Mouse (Mus musculus) c-Kit-positive CD71-positive TER-119-positive erythroid progenitor cells, embryonic 14.5 days (primary cell): ENCODE measurements around the gene Grin2b.
"Not testable (repeated sequence)": the region's sequence is repeated elsewhere in the genome, so short reads cannot be mapped to it uniquely, and the experiment has no call there.

ENCODE experiments used
- DNase-seq: peaks from one replicate; pipeline ENCODE4 v3.0.0-alpha.2; 2013; ENCODE audit warnings: low spot score

Gene Grin2b

DNA sequence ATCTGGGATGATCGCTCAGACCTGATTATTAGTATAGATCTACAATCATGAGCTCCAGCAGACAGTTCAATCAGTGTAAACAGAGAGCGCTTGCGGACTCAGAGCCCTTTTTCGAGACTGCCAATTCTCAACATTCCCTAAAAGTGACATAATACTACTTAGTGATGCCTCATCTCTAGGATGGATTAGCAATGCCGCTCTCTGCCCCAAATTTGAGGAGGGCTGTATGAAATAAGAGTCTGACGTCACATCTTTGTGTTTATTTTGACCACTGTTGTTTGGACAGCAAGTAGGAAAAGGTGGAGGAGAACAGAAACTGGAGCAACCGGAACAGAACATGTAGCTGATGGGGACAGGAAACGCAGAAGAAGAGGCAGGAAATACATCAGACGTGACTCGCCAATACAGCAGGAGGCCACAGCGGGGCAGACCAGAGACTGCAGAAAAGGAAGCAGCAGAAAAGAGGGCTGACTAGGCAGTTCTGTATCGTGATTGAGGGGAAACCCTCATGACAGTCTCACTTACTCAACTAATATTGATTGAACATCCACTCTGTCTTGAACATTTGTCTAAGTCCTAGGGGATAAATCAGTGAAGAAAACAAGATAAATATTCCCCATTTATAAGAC is 472.5 kb downstream of the Grin2b start:
- DNase-seq = no peak

DNA sequence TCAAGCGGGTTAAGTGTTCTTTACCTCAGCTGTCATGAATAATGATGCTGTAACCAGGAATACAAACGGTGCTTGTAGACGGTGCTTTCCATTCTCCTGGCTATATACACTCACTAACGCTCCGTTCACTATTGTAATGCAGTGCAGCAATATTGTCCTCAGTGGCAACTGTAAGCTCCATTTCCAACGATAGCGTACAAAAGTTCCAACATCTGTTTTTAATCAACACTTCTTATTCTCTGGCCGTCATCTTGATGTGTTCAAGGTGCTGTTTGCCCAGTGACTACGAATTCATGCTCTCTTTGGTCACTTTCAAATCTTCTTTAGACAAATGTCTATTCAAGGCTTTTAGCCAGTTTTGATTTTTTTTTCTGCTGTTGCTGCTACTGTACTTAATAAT is 480.8 kb downstream of the Grin2b start:
- DNase-seq = no peak

DNA sequence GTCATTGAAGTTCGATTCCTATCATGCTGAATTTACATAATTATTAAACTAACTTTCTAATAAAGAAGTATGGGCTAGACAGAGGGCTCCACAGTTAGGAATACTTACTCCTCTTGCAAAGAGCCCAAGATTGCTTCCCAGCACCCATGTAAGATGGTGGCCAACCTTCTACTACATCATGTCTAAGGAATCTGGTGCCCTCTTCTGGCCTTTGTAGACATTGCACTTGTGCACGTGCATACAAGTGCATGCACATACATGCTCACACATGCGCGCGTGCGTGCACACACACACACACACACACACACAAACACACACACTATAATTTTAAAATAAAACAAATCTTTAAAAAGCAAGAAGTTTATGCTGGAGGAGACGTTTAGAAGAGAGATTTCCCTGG is 481.8 kb downstream of the Grin2b start:
- peak; percentile 0 for DNase-seq

DNA sequence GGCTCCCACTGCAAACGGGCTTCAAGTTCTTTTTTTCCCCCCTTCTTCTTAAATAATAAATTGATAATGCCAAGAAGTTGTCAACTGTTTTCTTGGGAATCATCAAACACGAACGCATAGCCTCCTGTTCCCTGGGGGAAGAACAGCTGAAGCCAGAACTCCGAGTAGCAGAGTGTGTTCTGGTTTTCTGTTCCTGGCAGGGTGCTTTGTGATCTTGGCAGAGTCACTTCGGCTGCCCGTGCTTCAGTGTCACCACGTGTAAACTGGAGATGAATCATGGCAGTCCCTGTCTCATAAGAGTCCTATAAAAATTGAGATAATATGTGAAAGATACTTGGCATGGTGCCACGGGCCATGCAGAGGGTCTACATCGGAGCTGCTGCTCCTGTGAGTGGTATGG is 485.4 kb downstream of the Grin2b start:
- no peak for DNase-seq

DNA sequence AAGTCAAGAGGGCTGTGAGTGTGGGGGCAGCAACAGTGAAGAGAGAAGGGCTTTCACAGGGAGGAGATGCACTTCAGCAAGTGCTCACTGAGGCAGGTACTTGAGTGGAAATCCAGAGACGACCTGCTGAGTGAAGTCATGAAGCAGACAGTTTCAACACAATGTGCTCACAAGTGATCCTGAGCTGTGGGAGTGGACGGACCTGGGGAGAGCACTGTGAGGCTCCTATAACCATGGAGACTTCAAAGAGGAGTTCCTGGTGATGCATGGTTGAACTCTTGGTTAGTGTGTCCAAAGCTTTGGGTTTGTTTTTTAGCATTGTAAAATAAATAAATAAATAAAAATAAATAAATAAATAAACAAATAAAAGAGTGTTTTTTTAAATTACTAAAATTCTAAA is 489.1 kb downstream of the Grin2b start:
- DNase-seq = no peak

DNA sequence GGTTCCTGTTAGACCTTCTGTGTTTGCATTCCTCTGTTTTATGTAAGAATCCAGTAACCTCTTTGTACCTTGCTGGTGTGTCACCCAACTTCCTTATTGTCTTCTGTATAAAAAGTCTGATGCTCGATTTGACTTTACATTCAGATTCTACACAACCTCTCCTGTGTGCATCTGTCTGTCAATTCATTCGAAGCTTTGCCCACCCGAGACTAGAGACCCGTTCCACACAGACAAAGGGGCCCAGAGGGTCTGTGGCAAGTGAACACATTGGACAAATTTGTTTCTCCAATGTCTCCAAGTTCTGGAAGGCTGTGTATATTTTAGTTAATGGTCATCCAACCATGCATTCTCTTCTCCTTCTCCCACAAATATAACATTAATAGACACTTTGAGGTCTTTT is 491.9 kb downstream of the Grin2b start:
- DNase-seq = not testable (repeated sequence)

DNA sequence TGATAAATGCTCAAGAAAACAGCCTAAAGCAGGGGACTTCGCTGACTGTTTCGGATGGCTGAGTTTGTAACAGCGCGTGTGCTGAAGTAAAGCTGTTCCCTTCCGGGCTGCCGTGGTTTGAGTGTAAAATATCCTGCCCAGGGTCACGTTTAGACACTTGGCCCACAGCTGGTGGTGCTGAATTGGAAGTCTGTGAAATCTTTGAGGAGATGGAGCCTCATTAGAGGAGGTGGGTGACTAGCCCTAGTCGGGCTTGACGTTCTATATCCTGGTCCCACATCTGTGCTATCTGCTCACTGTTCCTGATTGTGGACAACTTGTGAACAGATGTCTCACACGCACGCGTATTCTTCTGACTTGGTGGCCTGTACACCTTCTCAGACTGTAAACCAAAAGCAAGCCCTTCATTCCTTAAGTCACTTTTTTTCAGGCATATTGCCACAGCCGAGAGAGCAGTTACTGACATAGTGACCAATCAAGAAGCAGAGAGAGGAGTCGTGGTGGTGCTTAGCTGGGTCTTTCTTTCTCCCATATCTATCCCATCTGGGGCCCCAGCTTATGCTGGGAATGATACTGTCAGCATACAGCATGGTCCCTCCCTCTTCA is 493.1 kb downstream of the Grin2b start:
- DNase-seq = no peak

DNA sequence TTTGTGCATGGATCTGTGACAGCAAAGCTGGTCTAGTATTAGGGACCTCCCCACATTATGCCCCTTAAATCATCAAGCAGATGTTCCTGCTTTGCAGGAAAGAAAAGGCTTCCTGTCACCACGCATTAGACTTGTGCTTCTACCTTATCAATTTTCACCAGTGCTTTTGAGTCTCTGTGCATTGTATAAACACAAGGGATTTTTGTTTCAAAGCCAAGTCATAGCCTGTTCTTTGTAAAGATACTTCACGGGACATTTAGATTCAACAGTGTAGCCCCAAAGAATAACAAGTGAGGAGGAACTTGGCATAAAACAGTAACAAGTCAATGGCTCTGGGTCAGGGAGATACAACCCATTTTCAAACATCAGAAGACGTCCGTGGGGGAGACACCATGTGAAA is 498.9 kb downstream of the Grin2b start:
- DNase-seq = no peak

DNA sequence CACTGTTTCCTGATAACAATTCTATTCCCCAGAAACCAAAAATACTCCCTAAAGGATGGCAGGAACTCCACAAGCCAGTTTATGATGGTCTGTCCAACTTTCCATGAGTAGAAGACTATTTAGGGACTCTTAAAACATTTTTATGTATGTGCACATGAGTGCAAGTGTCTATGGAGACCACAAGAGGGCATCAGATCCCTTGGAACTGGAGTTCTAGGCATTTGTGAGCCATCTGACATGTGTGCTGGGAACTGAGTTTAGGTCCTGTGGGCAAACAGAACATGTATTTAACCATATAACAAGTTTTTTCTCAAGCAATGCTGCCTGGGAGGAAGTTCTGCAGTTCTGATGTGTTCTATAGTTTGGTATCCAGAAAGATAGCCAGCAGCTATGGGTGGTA is 501.3 kb downstream of the Grin2b start:
- no peak for DNase-seq
